Mouse (Mus musculus) cerebellum, adult 2 months (tissue): Measurements from ENCODE around the gene Kpna4.

ENCODE experiments used
- CTCF ChIP-seq: fragments of 200-500 bp; IDR thresholded peaks from 2 replicates; pipeline ENCODE4 v1.5.1; 2011; ENCODE audit warnings: low read depth, mild to moderate bottlenecking, control low read depth, low read length, moderate library complexity, borderline replicate concordance; ENCODE audit not compliant: insufficient read depth
- POLR2A ChIP-seq: fragments of 200-500 bp; IDR thresholded peaks from 2 replicates; pipeline ENCODE4 v1.6.1; 2011; ENCODE audit warnings: low read length, control low read depth, borderline replicate concordance; ENCODE audit not compliant: insufficient read depth

DNA sequence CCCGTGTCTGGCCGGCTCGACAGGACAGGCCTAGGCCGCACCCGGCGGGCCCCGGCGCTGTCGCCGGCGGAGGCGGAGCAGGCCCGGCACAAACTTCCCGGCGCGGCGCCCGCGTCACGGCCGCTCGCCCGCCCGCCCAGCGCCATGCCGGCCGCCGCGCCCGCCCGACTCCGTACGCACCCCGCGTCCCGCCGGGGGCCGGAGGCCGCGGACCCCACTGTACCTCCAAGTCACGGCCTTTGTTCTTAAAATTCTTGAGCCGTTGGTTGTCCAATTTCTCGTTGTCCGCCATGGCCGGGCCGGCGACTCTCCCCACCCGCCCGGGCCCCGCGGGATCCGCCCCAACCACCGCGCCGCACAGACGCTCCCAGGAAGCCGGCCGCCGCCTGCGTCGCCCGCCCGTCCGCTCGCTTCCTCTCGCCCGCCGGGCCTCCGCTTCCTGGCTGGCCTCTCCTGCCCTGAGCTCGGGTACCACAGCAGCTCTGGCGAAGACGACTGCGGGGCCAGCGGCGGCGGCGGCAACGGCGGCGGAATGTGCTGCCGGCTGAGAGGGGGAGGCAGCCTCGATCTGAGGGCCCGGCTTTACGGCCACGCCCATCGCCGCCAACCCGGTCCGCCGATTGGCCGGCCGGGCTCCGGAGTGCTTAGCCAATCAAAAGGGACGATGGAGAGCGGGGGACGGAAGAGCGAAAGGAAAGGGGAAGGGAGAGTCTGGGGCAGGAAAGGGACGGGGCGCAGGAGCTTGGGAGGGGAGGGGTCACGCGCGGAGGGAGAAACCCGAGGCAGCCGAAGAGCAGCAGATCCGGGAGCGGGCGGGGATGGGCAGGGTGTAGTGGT, at the start of gene Kpna4:
- TF ChIP-seq CTCF (no peak), POLR2A (peak; percentile 66; the same call in 1 of the 2 replicates)
